Mouse (Mus musculus) myocyte (in vitro differentiated cells): Measurements from ENCODE around the gene Dpp6. TPM values are rescaled to one million over a fixed set of nuclear protein-coding genes. Genes with fewer than 3 reads are reported as not detected.

Source experiments
- H3K27me3 ChIP-seq: one replicate; pipeline ENCODE4 v1.6.1; 2011; ENCODE audit not compliant: control insufficient read depth, insufficient read depth, insufficient read length
- H3K36me3 ChIP-seq: one replicate; pipeline ENCODE4 v1.6.1; 2011; ENCODE audit not compliant: control insufficient read depth, insufficient read depth
- H3K4me2 ChIP-seq: one replicate; pipeline ENCODE4 v1.6.1; 2011; ENCODE audit warnings: low read depth, control low read depth
- H3K4me3 ChIP-seq: one replicate; pipeline ENCODE4 v1.5.1; 2011; ENCODE audit warnings: mild to moderate bottlenecking, control low read depth, moderate library complexity
- H3K79me2 ChIP-seq: one replicate; pipeline ENCODE4 v1.6.1; 2011; ENCODE audit not compliant: control insufficient read depth, insufficient read depth
- H3ac ChIP-seq: one replicate; pipeline ENCODE4 v1.6.1; 2011; ENCODE audit not compliant: control insufficient read depth, insufficient read length
- CEBPB ChIP-seq: IDR thresholded peaks from 2 replicates; pipeline ENCODE4 v1.6.1; 2011; ENCODE audit warnings: mild to moderate bottlenecking, moderate library complexity; ENCODE audit not compliant: poor library complexity, insufficient read depth, severe bottlenecking
- E2F4 ChIP-seq: IDR thresholded peaks from one replicate; pipeline ENCODE4 v1.6.1; 2011; ENCODE audit warnings: mild to moderate bottlenecking, control low read depth, moderate library complexity; ENCODE audit not compliant: insufficient read depth
- MAX ChIP-seq: IDR thresholded peaks from one replicate; pipeline ENCODE4 v1.6.1; 2011; ENCODE audit warnings: low read depth, mild to moderate bottlenecking, control low read depth
- MYOD1 ChIP-seq, 3 experiments: IDR thresholded peaks; one replicate each; pipeline ENCODE4 v1.6.1; 2011; ENCODE audit warnings: control low read depth in 2 of 3, low read depth in 2 of 3, mild to moderate bottlenecking in 2 of 3, moderate library complexity in 1 of 3; ENCODE audit not compliant: insufficient read length in 2 of 3, control insufficient read depth in 1 of 3
- MYOG ChIP-seq, 3 experiments: IDR thresholded peaks; one replicate each; pipeline ENCODE4 v1.6.1; 2011; ENCODE audit warnings: control low read depth in 2 of 3, low read depth in 2 of 3, mild to moderate bottlenecking in 2 of 3; ENCODE audit not compliant: insufficient read length in 2 of 3, control insufficient read depth in 1 of 3, insufficient read depth in 1 of 3
- POLR2A ChIP-seq: IDR thresholded peaks from one replicate; pipeline ENCODE4 v1.6.1; 2011; ENCODE audit warnings: low read depth, mild to moderate bottlenecking, control low read depth, moderate library complexity; ENCODE audit not compliant: insufficient read length
- POLR2AphosphoS2 ChIP-seq: IDR thresholded peaks from one replicate; pipeline ENCODE4 v1.6.1; 2011; ENCODE audit warnings: low read depth, control low read depth; ENCODE audit not compliant: insufficient read length
- REST ChIP-seq: IDR thresholded peaks from one replicate; pipeline ENCODE4 v1.6.1; 2011; ENCODE audit warnings: mild to moderate bottlenecking, control low read depth, moderate library complexity; ENCODE audit not compliant: insufficient read depth, insufficient read length
- SRF ChIP-seq: IDR thresholded peaks from one replicate; pipeline ENCODE4 v1.6.1; 2011; ENCODE audit warnings: low read depth; ENCODE audit not compliant: control insufficient read depth, insufficient read length
- TCF12 ChIP-seq: IDR thresholded peaks from one replicate; pipeline ENCODE4 v1.6.1; 2011; ENCODE audit warnings: mild to moderate bottlenecking, control low read depth; ENCODE audit not compliant: poor library complexity, insufficient read depth, severe bottlenecking
- TCF3 ChIP-seq: IDR thresholded peaks from one replicate; pipeline ENCODE4 v1.6.1; 2011; ENCODE audit warnings: low read depth, control low read depth; ENCODE audit not compliant: insufficient read length
- USF1 ChIP-seq: IDR thresholded peaks from one replicate; pipeline ENCODE4 v1.6.1; 2011; ENCODE audit warnings: low read depth, mild to moderate bottlenecking, control low read depth, moderate library complexity
- polyA plus RNA-seq: library from polyadenylated mRNA; unstranded; fragments of >200 nt; fragmentation: generic; extraction: Trizol; gene quantifications from one replicate; pipeline ENCODE4 v1.2.1, GENCODE M21; 2012; ENCODE audit warnings: missing spikeins

The Dpp6 gene
- polyA plus RNA-seq, 1 experiment, result 0.06 TPM

DNA sequence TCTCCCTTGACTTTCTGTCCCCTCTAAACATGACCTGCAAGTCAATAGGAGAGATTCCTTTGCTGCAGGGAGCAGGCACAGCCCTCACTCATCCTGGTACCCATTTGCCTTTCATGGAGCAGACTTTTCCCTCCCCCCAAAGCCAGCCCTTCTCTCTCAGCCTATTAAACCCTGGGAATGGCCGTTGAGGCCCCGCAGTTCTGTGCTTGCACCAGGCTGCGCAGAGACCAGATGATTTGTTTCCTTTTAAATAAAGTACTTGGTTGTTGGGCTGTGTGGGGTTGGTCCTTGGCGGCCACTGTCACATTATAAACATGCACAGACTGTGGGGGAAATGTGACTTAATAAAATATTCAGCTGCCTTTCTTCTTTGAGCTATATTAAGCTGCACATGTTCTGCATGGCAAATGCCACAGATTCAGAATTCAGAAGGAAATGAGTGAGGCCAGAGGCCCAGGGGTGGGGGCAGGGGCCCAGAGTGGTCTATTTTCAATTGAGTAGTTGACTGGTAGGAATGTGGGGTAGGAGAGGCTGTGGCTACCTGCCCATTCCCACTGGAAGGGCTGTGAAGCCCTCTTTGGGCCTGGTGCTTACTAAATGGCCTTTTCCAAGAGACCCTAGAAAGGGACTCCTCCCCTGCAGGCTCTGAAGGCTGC is 489.6 kb downstream of the Dpp6 start:
- Histone ChIP-seq H3K4me2 (no peak overlapping the region), H3K36me3 (no peaks in the 10 kb centered on the region), H3ac (no peak overlapping the region), H3K4me3 (no peak overlapping the region), H3K27me3 (no peaks in the 10 kb centered on the region), H3K79me2 (no peaks in the 10 kb centered on the region)
- no peak for TF ChIP-seq MAX
- no peak for TF ChIP-seq CEBPB

DNA sequence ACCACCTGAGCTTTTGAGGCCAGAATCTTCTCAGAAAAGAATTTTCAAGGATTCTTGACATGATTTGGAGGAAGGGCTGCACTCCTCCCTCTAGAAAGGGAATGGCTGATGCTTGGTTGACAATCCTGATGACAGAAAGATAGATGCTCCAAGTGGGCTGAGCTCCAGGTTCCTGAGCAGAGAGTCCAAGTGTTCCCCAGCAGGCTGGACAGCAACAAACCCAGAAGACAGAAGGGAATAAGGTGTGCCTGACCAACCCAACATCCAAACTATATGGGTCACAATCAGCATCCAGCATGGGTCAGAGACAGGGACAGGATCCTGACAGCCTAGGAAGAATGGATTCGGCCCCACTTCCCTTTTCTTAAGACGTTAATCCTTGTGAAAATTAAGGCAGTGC is 493.2 kb downstream of the Dpp6 start:
- H3ac ChIP-seq, result no peak overlapping the region
- TF ChIP-seq MYOD1 (IDR thresholded peaks at IDR 0.05; ENCODE audit: control insufficient read depth in 1 of 3, insufficient read length in 2 of 3, low read depth in 2 of 3), result no peak
- TF ChIP-seq USF1, result no peak
- no peak for TF ChIP-seq MYOG (IDR thresholded peaks at IDR 0.05; ENCODE audit: control insufficient read depth in 1 of 3, insufficient read depth in 1 of 3, insufficient read length in 2 of 3, low read depth in 2 of 3)
- no peak for TF ChIP-seq E2F4
- no peak for TF ChIP-seq POLR2AphosphoS2
- TF ChIP-seq REST, result no peak
- TF ChIP-seq TCF3, result no peak
- TF ChIP-seq MAX, result no peak
- no peak for TF ChIP-seq SRF
- no peak for TF ChIP-seq TCF12
- no peak for TF ChIP-seq POLR2A
- no peak for TF ChIP-seq CEBPB
- H3K4me3 ChIP-seq, result no peak overlapping the region
- H3K4me2 ChIP-seq, result no peak overlapping the region
- H3K36me3 ChIP-seq, result no peaks in the 10 kb centered on the region
- no peaks in the 10 kb centered on the region for H3K79me2 ChIP-seq
- H3K27me3 ChIP-seq, result no peaks in the 10 kb centered on the region

DNA sequence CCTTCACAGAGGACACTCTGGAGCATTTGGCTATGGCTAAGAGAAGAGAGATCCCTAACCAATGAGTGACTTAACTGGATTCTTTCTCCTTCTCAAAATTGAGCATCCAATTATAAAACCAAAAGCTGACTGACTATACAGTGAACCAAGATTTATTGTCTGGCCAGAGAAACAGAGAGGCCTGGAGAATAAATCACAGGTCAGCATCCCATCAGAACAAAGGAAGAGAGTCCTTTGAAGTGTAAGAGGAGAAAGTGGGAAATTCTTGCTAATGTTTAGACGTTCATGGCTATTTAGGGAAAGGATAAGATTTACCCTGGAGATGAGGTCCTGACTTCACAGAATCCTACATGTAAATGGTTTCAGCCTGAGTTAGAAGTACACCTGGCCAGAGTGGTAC is 499.7 kb downstream of the Dpp6 start:
- Histone ChIP-seq H3K4me2 (no peak overlapping the region), H3K79me2 (no peaks in the 10 kb centered on the region), H3ac (no peak overlapping the region), H3K36me3 (no peaks in the 10 kb centered on the region), H3K4me3 (no peak overlapping the region), H3K27me3 (no peaks in the 10 kb centered on the region)
- no peak for TF ChIP-seq REST
- TF ChIP-seq E2F4, result no peak
- TF ChIP-seq TCF12, result no peak
- TF ChIP-seq MYOD1 (IDR thresholded peaks at IDR 0.05; ENCODE audit: control insufficient read depth in 1 of 3, insufficient read length in 2 of 3, low read depth in 2 of 3), result no peak
- TF ChIP-seq MAX, result no peak
- TF ChIP-seq MYOG (IDR thresholded peaks at IDR 0.05; ENCODE audit: control insufficient read depth in 1 of 3, insufficient read depth in 1 of 3, insufficient read length in 2 of 3, low read depth in 2 of 3), result no peak
- TF ChIP-seq CEBPB, result no peak
- TF ChIP-seq POLR2AphosphoS2, result no peak
- TF ChIP-seq SRF, result no peak
- TF ChIP-seq TCF3, result no peak
- TF ChIP-seq POLR2A, result no peak
- no peak for TF ChIP-seq USF1

DNA sequence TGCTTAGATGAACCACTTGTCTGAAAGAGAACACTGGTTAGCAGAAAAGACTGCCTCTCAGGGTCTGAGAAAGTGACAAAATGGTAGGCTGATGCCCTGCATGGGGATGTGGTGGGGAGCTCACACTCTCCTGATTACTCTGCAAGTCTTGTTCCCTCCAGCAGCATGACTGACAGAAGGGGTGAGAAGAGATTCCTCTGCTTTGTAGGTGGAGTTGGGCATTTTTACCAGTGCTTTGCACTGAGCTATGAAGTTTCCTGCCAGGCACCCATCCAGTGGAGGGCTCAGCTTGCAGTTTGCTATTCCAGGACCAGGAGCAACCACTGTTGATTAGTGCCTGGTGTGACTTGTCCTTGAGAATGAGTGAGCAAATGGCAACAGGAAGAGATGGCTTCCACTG is 500.3 kb downstream of the Dpp6 start:
- no peaks in the 10 kb centered on the region for H3K79me2 ChIP-seq
- H3K4me2 ChIP-seq, result no peak overlapping the region
- no peak overlapping the region for H3K4me3 ChIP-seq
- no peaks in the 10 kb centered on the region for H3K27me3 ChIP-seq
- H3K36me3 ChIP-seq, result no peaks in the 10 kb centered on the region
- H3ac ChIP-seq, result no peak overlapping the region
- TF ChIP-seq SRF (no peak), USF1 (no peak)

DNA sequence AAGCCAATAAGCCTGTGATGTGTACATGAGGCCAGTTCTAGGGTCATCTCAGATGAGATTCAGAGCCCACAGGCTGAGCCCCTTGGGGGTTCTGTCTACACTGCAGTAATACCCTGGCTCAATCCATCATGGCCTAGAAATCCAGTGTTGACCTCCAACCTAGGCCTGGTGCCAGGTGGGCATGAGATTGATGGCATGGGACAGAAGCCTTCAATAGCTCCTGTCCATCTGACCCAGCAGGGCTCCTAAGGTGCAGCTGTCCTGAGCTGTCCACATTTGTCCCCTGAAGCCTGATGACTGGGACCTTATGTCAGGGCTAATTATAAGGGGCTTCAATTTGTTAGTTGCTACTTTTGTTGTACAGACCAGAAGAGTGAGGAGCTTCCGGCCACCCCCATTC is 500.8 kb downstream of the Dpp6 start:
- TF ChIP-seq CEBPB (no peak), MAX (no peak), REST (no peak), POLR2AphosphoS2 (no peak), MYOD1 (IDR thresholded peaks at IDR 0.05; ENCODE audit: control insufficient read depth in 1 of 3, insufficient read length in 2 of 3, low read depth in 2 of 3) (no peak), TCF12 (no peak), POLR2A (no peak), TCF3 (no peak), E2F4 (no peak), USF1 (no peak), SRF (no peak), MYOG (IDR thresholded peaks at IDR 0.05; ENCODE audit: control insufficient read depth in 1 of 3, insufficient read depth in 1 of 3, insufficient read length in 2 of 3, low read depth in 2 of 3) (no peak)
- Histone ChIP-seq H3K4me2 (no peak overlapping the region), H3K79me2 (no peaks in the 10 kb centered on the region), H3K4me3 (no peak overlapping the region), H3ac (no peak overlapping the region), H3K27me3 (no peaks in the 10 kb centered on the region), H3K36me3 (no peaks in the 10 kb centered on the region)
